Mouse (Mus musculus): Measurements from ENCODE around the gene Gba.
"Not testable (repeated sequence)": the region's sequence is repeated elsewhere in the genome, so short reads cannot be mapped to it uniquely, and the experiment has no call there.

Gene Gba

GRCm38 (mm10) chr3:89216407-89216806, 13.7 kb downstream of the Gba start:
- DNase-seq = not testable (repeated sequence)

GRCm38 (mm10) chr3:89218271-89218670, 15.5 kb downstream of the Gba start:
- peak; percentile 55 to 66 for DNase-seq

- no peak for DNase-seq
These were observed 16.8 kb downstream of the Gba start for GRCm38 (mm10) chr3:89219546-89219945.

GRCm38 (mm10) chr3:89221167-89221566, 18.4 kb downstream of the Gba start:
- no peak for DNase-seq

GRCm38 (mm10) chr3:89224796-89225195, 22.1 kb downstream of the Gba start:
- no peak for DNase-seq

GRCm38 (mm10) chr3:89225321-89225815, 22.6 kb downstream of the Gba start:
- peak in 1 of 2 experiments; percentile 24 for DNase-seq

- DNase-seq = peak in 1 of 2 experiments; percentile 19
These were observed 23.2 kb downstream of the Gba start for GRCm38 (mm10) chr3:89225918-89226317.

DNA sequence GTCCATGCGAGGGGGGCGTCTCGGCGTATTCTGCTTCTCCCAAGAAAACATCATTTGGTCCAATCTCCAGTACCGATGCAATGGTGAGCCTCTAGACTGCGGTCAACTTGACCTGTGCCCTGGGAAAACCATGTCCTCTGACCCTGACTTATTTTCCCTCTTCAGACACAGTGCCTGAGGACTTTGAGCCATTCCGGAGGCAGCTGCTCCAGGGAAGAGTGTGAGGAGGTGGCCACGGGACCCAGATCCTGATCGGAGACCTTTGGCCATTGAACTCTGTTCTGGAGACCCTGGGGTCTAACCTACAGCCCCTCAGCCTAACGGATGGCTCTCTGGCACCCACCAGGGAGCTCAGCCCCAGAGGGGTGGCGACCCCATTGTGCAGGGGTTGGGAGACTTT, 23.6 kb downstream of the Gba start:
- DNase-seq = peak in 1 of 2 experiments; percentile 21

GRCm38 (mm10) chr3:89226900-89227299, 24.2 kb downstream of the Gba start, which contains the start of gene Mtx1:
Mtx1 (minus strand) TSS chr3:89227088.
- no peak for DNase-seq

DNA sequence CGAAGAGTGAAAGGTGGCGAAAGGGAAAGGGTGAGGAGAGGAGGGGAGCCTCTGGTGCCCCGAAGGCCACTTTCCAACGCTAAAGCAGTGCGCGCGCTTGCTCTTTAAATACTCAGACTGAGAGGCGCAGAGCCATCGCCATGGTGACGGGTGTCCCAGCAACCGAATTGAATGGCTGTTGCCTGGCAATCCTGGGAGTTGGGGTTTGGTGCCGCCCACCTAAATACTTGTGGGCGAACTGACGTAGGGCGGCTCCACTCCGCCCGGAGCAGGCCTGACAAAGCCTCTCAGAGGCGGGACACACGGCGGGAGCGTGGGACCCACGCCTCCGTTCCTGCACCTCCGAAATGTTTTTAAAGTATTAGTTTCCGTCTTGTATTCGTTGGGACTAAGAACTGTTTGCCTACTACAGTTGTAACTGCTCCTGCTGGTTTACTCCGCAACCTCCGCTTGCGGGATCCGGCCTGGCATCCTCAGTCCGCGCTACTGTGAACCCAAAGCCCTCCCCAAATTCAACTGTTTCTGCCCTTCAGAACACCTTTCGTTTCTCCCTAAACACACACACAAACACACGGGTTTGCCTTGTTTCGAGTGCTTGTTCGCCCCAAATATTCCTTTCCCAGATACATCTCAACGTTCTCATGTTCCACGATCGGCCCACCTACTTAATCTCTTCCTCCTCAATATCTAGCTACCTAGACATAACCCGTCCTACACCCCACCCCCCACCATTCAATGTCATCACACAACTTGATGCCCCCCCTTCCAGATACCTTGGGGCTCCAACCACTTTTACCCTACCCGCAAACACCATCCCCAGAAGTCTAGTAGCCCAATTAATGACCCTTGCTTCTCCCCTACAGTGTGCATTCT, 24.8 kb downstream of the Gba start:
- peak; percentile 91 to 95 for DNase-seq

DNA sequence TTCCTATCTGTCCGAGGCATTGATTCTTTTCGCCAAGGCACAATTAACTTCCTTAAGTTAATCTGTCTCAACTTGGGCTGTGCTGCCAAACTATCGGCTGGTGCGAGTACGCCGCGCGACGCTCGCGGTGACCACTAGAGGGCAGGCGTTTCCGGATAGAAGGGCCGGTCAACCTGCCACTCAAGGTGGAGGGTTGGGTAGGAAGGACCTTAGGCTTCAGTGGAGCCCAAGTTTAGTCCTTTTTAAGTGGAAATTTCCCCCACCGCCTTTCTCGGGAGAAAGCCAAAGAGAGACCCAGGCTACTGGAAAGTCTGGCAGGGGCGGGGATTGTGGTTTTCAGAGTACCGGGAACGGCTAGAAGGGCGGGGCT, 25.4 kb downstream of the Gba start:
- DNase-seq = peak; percentile 90 to 93

DNA sequence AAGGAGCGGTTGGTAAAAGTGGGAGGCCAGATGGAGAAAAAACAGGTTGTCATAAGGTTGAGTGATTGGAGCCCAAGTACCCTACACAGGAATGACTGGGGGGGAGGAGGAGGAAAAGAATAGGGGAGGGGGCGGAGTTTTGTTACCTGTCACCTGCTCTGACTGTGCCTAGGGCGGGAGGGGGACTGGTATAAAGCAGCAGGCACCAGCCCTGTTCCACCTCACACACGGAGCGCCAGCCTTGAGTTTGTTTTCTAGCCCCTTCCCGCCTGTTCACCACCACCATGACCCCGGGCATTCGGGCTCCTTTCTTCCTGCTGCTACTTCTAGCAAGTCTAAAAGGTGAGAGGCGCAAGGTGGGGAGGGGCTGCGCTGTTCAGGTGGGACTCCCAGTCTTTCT, 26.1 kb downstream of the Gba start, which contains the start of gene Muc1:
Gene Muc1, plus strand, starts transcription at position 222 of the 400 bp plus-strand sequence.
- peak; percentile 60 to 76 for DNase-seq

GRCm38 (mm10) chr3:89229276-89229675, 26.5 kb downstream of the Gba start:
- DNase-seq = no peak

DNA sequence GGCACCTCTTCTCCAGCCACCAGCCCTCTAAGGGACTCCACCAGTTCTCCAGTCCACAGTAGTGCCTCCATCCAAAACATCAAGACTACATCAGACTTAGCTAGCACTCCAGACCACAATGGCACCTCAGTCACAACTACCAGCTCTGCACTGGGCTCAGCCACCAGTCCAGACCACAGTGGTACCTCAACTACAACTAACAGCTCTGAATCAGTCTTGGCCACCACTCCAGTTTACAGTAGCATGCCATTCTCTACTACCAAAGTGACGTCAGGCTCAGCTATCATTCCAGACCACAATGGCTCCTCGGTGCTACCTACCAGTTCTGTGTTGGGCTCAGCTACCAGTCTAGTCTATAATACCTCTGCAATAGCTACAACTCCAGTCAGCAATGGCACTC, 27.8 kb downstream of the Gba start:
- no peak for DNase-seq

- DNase-seq = no peak
These were observed 28.6 kb downstream of the Gba start for GRCm38 (mm10) chr3:89231345-89231744.

- peak in 1 of 2 experiments; percentile 29 for DNase-seq
These were observed 29.1 kb downstream of the Gba start for GRCm38 (mm10) chr3:89231772-89232275.

GRCm38 (mm10) chr3:89232614-89233013, 29.9 kb downstream of the Gba start:
- peak; percentile 62 to 73 for DNase-seq

DNA sequence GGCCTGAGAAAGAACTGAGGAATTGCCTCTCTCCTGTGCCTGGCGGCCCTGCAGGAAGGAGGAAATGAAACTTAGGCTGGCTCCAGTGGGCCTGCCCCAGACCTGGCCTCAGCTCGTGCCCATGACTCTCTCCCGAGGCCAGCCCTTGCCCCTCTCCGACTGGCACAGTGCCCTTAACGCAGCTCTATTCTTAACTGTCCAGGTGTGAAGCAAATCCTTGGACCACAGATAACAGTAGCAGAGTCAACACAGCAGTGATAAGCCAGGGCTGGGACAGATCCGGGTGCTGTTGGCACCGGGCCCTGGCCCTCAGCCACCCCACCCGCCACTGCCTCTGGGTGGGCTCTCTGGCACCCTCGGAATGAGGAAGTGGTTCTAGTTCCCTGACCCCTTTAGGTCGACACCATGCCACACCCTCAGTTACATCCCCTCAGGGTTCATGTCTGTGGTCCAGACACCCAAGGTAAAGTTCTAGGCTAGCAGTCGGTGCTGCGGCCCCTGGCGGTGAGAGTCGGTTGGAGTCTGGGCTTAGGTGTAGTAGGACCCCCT, 30.9 kb downstream of the Gba start:
- DNase-seq = peak; percentile 76 to 85

DNA sequence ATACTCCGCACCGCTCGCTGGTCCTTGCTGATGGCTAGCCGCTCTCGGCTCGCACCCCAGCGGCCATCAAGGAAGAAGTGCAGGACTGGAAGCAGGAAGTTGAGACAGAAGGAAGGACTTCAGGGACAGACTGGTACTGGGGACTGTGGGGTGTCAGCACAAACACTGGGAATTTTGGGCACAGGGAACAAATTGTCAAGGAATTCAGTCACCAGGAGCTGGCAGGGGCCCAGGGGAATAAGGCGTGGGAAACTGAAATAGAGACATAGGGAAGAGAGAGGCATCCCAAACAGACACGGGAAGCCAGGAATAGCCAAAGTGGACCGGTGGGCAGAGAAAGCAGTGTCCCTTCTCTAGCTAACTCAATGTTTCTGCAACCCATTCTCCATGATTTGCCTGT, 33.8 kb downstream of the Gba start:
- peak in 1 of 2 experiments; percentile 18 for DNase-seq

GRCm38 (mm10) chr3:89237682-89238081, 35.0 kb downstream of the Gba start:
- DNase-seq = no peak

- no peak for DNase-seq
These were observed 35.8 kb downstream of the Gba start for GRCm38 (mm10) chr3:89238494-89238893.

- peak in 1 of 2 experiments; percentile 85 for DNase-seq
These were observed 39.7 kb downstream of the Gba start for GRCm38 (mm10) chr3:89242331-89242895.

DNA sequence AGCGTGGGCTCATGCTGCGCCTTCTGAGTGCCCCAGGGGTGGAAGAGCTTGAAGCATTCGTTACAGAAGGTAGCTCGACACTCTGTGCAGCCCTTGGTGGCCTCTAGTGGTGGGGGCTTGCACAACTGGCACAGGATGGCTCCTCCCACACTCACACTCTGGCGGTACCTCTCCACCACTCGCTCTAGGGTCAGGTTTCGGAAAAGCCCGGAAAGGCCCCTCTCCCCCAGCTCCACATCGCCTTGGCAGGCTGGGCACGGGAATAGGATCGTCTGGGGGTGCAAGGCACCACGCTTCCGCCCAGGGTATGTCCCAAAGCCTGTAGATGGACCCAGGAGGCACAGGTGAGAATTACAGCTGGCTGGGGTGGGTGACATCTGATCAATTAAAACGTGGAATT, 40.9 kb downstream of the Gba start:
- peak; percentile 83 for DNase-seq
